Mouse (Mus musculus) c-Kit-positive CD71-positive TER-119-positive erythroid progenitor cells, embryonic 14.5 days (primary cell): ENCODE measurements around the gene Slc16a10.

ENCODE experiments used
- DNase-seq: peaks from one replicate; pipeline ENCODE4 v3.0.0-alpha.2; 2013; ENCODE audit warnings: low spot score

Gene Slc16a10

GRCm38 (mm10) chr10:40067529-40067928, 74.5 kb downstream of the Slc16a10 start:
- no peak for DNase-seq

DNA sequence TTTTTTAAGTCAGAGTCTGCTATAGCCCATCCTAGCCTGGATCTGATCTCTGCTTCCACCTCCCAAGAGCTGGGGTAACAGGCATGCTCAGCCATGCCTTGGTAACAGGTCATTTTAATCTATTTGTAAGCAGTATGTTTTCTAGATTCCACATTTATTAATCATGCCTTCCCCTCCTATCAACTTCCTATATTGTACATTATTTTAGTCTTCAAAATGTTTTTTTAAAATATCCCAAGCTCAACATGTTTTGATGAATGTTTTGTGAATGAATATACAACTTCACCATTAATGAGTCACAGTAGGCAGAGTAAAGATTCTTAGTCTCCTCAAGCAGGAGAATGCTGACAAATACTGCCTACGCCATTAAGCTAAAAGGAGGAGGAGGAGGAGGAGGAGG, 75.0 kb downstream of the Slc16a10 start:
- DNase-seq = no peak

- no peak for DNase-seq
Measured at GRCm38 (mm10) chr10:40065357-40065756, 76.7 kb downstream of the Slc16a10 start.

DNA sequence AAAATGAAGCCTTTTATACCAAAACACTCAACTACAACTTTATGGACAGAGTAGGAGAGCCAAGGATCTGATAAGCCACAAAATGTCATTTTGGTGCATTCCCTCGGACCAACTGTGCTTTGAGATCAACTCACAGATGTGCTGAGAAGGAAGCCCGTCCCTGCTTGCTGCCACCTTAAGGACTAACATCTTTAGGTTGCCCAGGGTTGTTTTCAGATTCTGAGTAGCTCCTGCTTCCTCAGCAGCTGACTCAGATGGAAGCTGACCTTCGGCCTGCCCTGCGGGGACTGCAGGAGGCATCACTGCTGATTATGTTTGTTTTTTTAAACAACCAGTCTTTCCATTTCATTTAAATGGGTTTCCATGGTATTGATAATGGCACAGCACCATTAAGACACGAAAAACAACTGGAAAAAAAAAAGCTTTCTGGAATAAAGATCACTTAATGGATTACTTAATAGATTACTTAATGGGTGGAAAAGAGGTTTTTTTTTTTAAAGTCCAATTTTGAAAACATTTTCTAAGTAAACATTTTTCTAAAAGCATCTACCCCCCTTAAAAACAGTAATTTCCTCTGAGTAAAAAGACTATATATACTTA, 78.7 kb downstream of the Slc16a10 start:
- DNase-seq = no peak

DNA sequence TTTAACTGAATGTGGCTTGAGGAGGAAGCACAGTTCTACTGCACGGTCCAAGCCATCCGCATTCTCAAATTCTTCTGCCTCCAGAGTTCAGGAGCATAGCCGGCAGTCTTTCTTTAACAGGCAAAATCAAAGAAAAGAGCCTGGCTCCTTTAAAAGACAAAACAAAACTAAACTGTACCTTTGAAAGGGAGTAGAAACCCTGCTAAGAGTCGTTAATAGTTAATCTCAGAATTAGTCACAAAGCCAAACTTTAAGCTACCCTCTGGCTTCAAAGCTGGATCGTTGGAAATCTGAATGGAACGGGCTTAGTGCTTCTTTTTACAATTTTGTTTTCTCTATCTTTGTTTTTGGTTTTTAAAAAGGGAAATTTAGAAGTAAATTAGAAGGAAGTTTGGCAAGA, 79.2 kb downstream of the Slc16a10 start:
- DNase-seq = no peak

DNA sequence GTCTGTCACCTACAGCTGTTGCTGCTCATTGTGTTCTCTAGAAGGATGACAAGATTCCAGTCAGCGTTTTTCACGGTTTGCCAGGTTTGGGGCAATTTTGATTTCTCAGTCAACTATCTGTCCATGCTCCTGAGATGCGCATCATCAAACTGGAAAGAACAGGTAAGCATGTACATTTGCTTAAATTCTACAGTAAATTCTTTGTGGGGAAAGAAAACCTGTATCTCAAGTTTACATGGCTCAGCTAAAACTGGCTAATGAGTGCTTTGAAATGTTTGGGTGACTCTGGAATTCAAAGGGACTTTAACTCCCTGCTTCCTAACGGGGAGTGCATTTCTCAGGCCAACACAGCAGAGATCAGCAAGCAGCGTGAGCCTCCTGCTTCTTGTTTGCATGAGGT, 80.1 kb downstream of the Slc16a10 start:
- DNase-seq = no peak

DNA sequence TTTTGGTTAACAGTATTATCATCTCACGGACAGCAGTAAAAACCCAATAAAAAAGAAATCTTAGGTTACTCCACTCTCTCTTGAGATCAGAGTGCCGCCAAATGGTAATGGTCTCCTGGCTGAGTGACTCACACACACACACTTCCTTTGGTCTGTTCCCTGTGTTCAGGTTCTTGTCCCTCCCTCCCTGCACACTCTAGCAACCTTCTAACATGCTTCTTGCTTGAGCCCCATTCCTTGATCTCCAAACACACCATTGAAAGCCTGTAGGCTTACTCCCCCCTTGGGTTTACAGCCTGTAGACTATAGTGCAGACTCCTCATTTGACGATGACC, 83.3 kb downstream of the Slc16a10 start:
- no peak for DNase-seq

GRCm38 (mm10) chr10:40058062-40058785, 83.8 kb downstream of the Slc16a10 start:
- no peak for DNase-seq

- DNase-seq = no peak
Measured at GRCm38 (mm10) chr10:40057615-40058014, 84.4 kb downstream of the Slc16a10 start.

DNA sequence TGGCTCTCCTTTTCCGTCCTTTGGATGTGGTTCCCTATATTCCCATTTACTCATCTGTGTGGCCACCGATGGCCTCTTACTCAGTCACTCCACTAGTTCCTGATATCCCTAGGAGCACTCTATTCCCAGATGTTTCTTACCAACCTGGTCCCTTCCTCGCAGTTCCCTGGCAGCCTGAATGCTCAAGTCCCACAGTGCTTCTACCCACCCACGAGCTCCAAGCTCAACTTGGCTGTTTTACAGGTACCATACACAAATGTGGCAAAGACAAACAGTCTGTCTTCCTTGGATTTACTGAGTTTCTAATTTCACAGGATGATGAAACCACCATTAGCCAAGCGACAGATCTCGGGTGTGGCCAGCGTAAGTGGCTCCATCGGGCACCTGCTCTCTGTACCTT, 87.6 kb downstream of the Slc16a10 start:
- no peak for DNase-seq

DNA sequence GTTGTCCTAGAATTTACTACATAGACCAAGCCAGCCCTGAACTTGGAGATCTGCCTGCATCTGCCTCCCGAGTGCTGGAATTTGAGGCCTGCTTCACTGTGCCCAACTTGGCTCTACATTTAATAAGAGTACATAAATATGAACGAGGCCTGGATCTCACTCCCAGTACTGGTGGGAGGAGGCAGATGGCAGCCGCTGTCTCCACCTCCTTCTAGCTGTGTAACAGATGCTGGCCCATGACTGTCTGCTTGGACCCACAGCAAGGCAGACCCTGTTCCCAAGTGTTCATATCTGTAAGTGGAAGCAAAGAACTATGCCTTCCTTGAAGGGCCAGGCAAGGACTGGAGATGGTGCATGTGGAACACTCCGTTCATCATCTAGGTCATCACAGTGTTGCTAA, 88.2 kb downstream of the Slc16a10 start:
- DNase-seq = no peak

GRCm38 (mm10) chr10:40053257-40053895, 88.7 kb downstream of the Slc16a10 start:
- DNase-seq = peak; percentile 19

- DNase-seq = no peak
Measured at GRCm38 (mm10) chr10:40051997-40052396, 90.1 kb downstream of the Slc16a10 start.

GRCm38 (mm10) chr10:40050763-40051162, 91.3 kb downstream of the Slc16a10 start:
- DNase-seq = no peak

GRCm38 (mm10) chr10:40041339-40041738, 100.7 kb downstream of the Slc16a10 start:
- no peak for DNase-seq

- DNase-seq = no peak
Measured at GRCm38 (mm10) chr10:40036686-40037560, 105.1 kb downstream of the Slc16a10 start.

DNA sequence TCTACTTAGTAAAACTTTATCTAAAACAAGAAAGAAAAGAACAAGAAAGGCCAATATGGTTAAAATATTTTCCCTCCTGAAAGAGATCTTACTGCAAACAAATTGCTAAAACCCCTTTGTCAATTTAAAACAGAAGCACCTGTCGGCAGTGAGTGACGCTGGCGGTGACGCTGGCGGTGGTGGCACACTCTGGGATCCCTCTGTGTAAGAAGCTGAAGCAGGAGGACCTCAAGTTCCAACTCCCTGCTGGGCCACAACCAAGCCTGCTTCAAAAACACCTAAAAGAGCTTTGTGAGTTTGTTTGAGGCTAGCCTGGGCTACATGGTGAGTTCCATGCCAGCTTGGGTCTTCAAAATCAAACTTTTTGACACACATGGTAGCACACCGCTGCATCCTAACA, 107.1 kb downstream of the Slc16a10 start:
- DNase-seq = no peak

DNA sequence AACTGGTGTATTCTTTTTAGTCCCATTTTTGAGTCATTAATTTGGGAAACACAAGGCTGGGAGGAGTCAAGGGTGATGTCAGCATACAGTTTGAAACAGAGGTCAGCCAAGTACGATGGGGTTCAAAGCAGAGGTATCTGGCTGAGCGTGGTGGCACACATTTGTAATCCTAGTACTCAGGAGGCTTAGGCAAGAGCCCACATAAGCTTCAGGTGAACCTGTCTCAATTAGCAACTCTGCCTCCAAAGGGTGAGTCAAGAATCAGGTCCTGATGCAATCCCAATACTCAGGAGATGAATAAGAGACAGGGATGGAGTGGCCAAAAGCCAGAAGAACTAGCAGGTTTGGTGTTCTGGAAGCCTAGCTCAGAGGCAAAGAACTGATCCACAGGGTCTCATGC, 109.2 kb downstream of the Slc16a10 start:
- DNase-seq = no peak

- DNase-seq = no peak
Measured at GRCm38 (mm10) chr10:40030716-40031115, 111.3 kb downstream of the Slc16a10 start.

- no peak for DNase-seq
Measured at GRCm38 (mm10) chr10:40029610-40030009, 112.4 kb downstream of the Slc16a10 start.

GRCm38 (mm10) chr10:40028091-40028490, 114.0 kb downstream of the Slc16a10 start:
- DNase-seq = no peak

DNA sequence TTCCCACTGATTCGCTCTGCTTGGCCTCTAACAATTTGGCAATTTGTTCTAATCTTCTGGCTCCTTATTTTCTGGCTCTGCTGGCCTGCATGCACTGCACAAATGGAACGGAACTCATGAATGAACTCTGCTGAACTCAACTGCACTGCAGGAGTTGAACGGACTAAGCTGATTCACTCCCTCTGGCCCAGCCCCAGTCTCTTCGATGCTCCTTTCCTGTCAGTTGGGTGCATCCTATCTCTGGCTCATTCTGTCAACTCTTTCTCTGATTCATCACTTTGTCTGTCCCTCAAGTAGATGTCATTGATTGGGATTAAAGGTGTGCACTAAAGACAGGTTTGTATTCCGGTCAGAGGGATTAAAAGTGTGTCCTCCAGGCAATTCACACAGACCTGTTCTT, 115.5 kb downstream of the Slc16a10 start:
- no peak for DNase-seq

DNA sequence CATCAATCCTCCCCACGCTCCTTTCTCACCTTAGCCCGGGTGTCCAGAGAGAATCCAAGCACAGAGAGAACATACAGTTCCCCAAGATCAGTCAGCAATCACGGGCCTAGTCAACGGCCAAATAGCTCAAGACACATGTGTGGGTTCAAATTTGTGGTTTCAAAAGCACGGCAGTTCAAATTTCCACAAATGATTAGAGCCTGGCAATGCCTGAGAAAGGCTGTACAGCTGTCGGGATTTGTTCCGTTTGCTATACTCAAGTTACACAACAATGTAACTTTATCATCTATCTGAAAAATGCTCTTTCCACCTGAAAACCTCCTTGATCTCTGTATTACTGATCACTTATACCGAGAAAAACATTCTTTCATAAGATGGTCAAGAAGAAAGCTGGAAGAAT, 116.5 kb downstream of the Slc16a10 start:
- no peak for DNase-seq
